Mouse (Mus musculus) kidney, embryonic 14.5 days (tissue): Measurements from ENCODE around the gene Arnt2. TPM values are rescaled to one million over a fixed set of nuclear protein-coding genes. Genes with fewer than 3 reads are reported as not detected.

Source experiments
- ATAC-seq: fragments of 200-750 bp; cut with Nextera tagmentation; 2 replicates; pipeline ENCODE4 v1.8.0; 2017; ENCODE audit warnings: moderate number of reproducible peaks, mild to moderate bottlenecking, moderate TSS enrichment, moderate library complexity; ENCODE audit not compliant: low FRiP score, low TSS enrichment
- H3K27ac ChIP-seq: fragments of 300-500 bp; sonication (generic); 2 replicates; pipeline ENCODE4 v1.5.1; 2014; ENCODE audit warnings: low read depth, mild to moderate bottlenecking, low read length, moderate library complexity, mixed read lengths
- H3K27me3 ChIP-seq: fragments of 300-500 bp; sonication (generic); 2 replicates; pipeline ENCODE4 v1.6.1; 2014; ENCODE audit warnings: mild to moderate bottlenecking, low read length; ENCODE audit not compliant: control insufficient read depth, insufficient read depth
- H3K36me3 ChIP-seq: fragments of 300-500 bp; sonication (generic); 2 replicates; pipeline ENCODE4 v1.6.1; 2014; ENCODE audit warnings: low read length, mixed read lengths; ENCODE audit not compliant: control insufficient read depth, insufficient read depth
- H3K4me1 ChIP-seq: fragments of 300-500 bp; sonication (generic); 2 replicates; pipeline ENCODE4 v1.6.1; 2014; ENCODE audit warnings: low read length, mixed read lengths; ENCODE audit not compliant: control insufficient read depth, insufficient read depth
- H3K4me2 ChIP-seq: fragments of 300-500 bp; sonication (generic); replicated peaks from 2 replicates; pipeline ENCODE4 v1.6.1; 2014; ENCODE audit warnings: low read depth, mild to moderate bottlenecking, low read length
- H3K4me3 ChIP-seq: fragments of 300-500 bp; sonication (generic); 2 replicates; pipeline ENCODE4 v1.5.1; 2014; ENCODE audit warnings: mild to moderate bottlenecking, low read length
- H3K9ac ChIP-seq: fragments of 300-500 bp; sonication (generic); 2 replicates; pipeline ENCODE4 v1.6.1; 2014; ENCODE audit warnings: low read depth, mild to moderate bottlenecking, low read length, moderate library complexity
- H3K9me3 ChIP-seq: fragments of 300-500 bp; sonication (generic); 2 replicates; pipeline ENCODE4 v1.6.1; 2016; ENCODE audit warnings: low read length; ENCODE audit not compliant: control insufficient read depth
- WGBS: fragments of 180-500 bp; shearing (Covaris S2); extraction: QIAGEN DNeasy Blood & Tissue Kit; methylation state at CpG from one replicate; pipeline ENCODE4 v1.1.7; 2014; 5-methylcytosine and 5-hydroxymethylcytosine counted together
- polyA plus RNA-seq: library from polyadenylated mRNA; unstranded; fragments of >200 nt; fragmentation: Nextera tagmentation; extraction: Ambion mirVana; gene quantifications from 2 replicates; pipeline ENCODE4 v1.2.1, GENCODE M21; 2014

The Arnt2 gene
- 8.6 and 10.5 TPM in 2 replicates for polyA plus RNA-seq

GRCm38 (mm10) chr7:84409896-84410521, at the start of gene Arnt2:
TSS of gene Arnt2 (minus strand) at chr7:84410176.
- no peaks in the 10 kb centered on the region for H3K27me3 ChIP-seq
- no peaks in the 10 kb centered on the region for H3K9me3 ChIP-seq
- H3K4me2 ChIP-seq: peak within 1 kb of the TSS; percentile 58
- under 1% methylated on average over 40 of the region's 69 CpGs for WGBS
- no peaks in the 10 kb centered on the region for H3K36me3 ChIP-seq
- ATAC-seq: peak; percentile 84
- peak within 1 kb of the TSS; percentile 51 for H3K4me3 ChIP-seq
- H3K4me1 ChIP-seq: peaks cover 5% of the 10 kb centered on the region; the same call in 1 of the 2 replicates
- peak within 1 kb of the TSS; percentile 84 for H3K9ac ChIP-seq
- peak within 1 kb of the TSS; percentile 49 for H3K27ac ChIP-seq

- Histone ChIP-seq H3K27me3 (no peaks in the 10 kb centered on the region), H3K4me3 (no peak overlapping the region), H3K36me3 (no peaks in the 10 kb centered on the region), H3K27ac (no peak overlapping the region), H3K4me2 (no peak overlapping the region), H3K4me1 (no peaks in the 10 kb centered on the region), H3K9ac (no peak overlapping the region), H3K9me3 (no peaks in the 10 kb centered on the region)
- ATAC-seq: no peak
These were observed 41.7 kb upstream of the Arnt2 start for GRCm38 (mm10) chr7:84451681-84452080.

GRCm38 (mm10) chr7:84449066-84449465, 39.1 kb upstream of the Arnt2 start:
- 74% methylated on average over 2 of the region's 2 CpGs for WGBS
- Histone ChIP-seq H3K4me3 (no peak overlapping the region), H3K4me2 (no peak overlapping the region), H3K4me1 (no peaks in the 10 kb centered on the region), H3K27ac (no peak overlapping the region), H3K27me3 (no peaks in the 10 kb centered on the region), H3K9me3 (no peaks in the 10 kb centered on the region), H3K36me3 (no peaks in the 10 kb centered on the region), H3K9ac (no peak overlapping the region)
- ATAC-seq: no peak

GRCm38 (mm10) chr7:84448512-84448911, 38.5 kb upstream of the Arnt2 start:
- Histone ChIP-seq H3K36me3 (no peaks in the 10 kb centered on the region), H3K27me3 (no peaks in the 10 kb centered on the region), H3K4me1 (no peaks in the 10 kb centered on the region), H3K27ac (no peak overlapping the region), H3K9ac (no peak overlapping the region), H3K9me3 (no peaks in the 10 kb centered on the region), H3K4me2 (no peak overlapping the region), H3K4me3 (no peak overlapping the region)
- no peak for ATAC-seq

- Histone ChIP-seq H3K36me3 (no peaks in the 10 kb centered on the region), H3K27me3 (no peaks in the 10 kb centered on the region), H3K4me2 (no peak overlapping the region), H3K9ac (no peak overlapping the region), H3K4me1 (no peaks in the 10 kb centered on the region), H3K4me3 (no peak overlapping the region), H3K9me3 (no peaks in the 10 kb centered on the region), H3K27ac (no peak overlapping the region)
- 89% methylated on average over 5 of the region's 5 CpGs for WGBS
- ATAC-seq: no peak
These were observed 37.9 kb upstream of the Arnt2 start for GRCm38 (mm10) chr7:84447740-84448435.

GRCm38 (mm10) chr7:84447060-84447459, 37.1 kb upstream of the Arnt2 start:
- Histone ChIP-seq H3K27ac (no peak overlapping the region), H3K4me1 (no peaks in the 10 kb centered on the region), H3K36me3 (no peaks in the 10 kb centered on the region), H3K9ac (no peak overlapping the region), H3K27me3 (no peaks in the 10 kb centered on the region), H3K4me2 (no peak overlapping the region), H3K9me3 (no peaks in the 10 kb centered on the region), H3K4me3 (no peak overlapping the region)
- WGBS: 23% methylated on average over 4 of the region's 4 CpGs
- no peak for ATAC-seq

- no peaks in the 10 kb centered on the region for H3K27me3 ChIP-seq
- WGBS: 83% methylated on average over 2 of the region's 2 CpGs
- no peaks in the 10 kb centered on the region for H3K9me3 ChIP-seq
- no peak overlapping the region for H3K4me3 ChIP-seq
- H3K9ac ChIP-seq: no peak overlapping the region
- H3K27ac ChIP-seq: no peak overlapping the region
- H3K36me3 ChIP-seq: no peaks in the 10 kb centered on the region
- H3K4me1 ChIP-seq: no peaks in the 10 kb centered on the region
- ATAC-seq: no peak
- H3K4me2 ChIP-seq: no peak overlapping the region
These were observed 32.5 kb upstream of the Arnt2 start for GRCm38 (mm10) chr7:84442343-84442911.

GRCm38 (mm10) chr7:84439606-84440005, 29.6 kb upstream of the Arnt2 start:
- Histone ChIP-seq H3K36me3 (no peaks in the 10 kb centered on the region), H3K4me3 (no peak overlapping the region), H3K9me3 (no peaks in the 10 kb centered on the region), H3K27ac (no peak overlapping the region), H3K9ac (no peak overlapping the region), H3K4me1 (no peaks in the 10 kb centered on the region), H3K4me2 (no peak overlapping the region), H3K27me3 (no peaks in the 10 kb centered on the region)
- 62% methylated on average over 1 of the region's 1 CpGs for WGBS
- no peak for ATAC-seq

- H3K9me3 ChIP-seq: no peaks in the 10 kb centered on the region
- H3K27ac ChIP-seq: no peak overlapping the region
- H3K27me3 ChIP-seq: no peaks in the 10 kb centered on the region
- no peak overlapping the region for H3K4me3 ChIP-seq
- H3K36me3 ChIP-seq: no peaks in the 10 kb centered on the region
- no peak overlapping the region for H3K9ac ChIP-seq
- whole genome bisulfite sequencing: 43% methylated on average over 2 of the region's 2 CpGs
- H3K4me1 ChIP-seq: no peaks in the 10 kb centered on the region
- ATAC-seq: no peak
- no peak overlapping the region for H3K4me2 ChIP-seq
These were observed 24.9 kb upstream of the Arnt2 start for GRCm38 (mm10) chr7:84434901-84435300.
